In the genomic region with DNA sequence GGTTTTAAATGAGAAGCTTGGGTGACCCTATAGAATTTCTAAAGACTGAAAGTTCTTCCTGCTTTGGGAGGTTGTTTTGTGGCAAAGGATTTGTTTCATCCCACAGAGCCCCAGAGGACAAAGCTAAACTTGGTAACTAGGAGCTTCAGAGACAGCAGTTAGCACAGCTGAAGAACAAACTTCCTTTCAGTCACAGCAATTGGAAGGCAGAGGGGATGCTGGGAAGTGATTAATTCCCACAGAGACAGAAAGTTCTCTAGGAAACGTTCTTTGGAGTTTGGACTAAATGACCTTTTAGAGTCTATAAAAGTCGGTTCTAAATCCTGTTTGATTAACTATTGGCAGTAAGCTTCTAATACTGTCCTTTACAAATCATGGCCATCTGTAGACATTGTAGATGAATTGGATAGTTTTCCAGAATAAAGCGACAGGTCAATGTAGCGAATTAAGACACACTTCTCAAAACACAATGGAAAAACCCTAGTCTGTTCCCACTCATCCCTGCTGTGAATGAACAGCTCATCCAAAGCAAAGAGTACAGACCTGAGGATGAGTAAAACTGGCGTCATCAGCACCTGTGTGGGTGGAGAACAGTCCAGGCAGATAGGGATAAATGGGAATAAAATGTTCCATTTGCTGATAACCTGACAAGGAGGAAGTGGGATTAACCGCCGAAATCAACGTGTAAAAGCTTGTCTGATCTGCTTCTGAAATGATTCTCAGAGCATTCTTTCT, we compare ENCODE assay signal across 15 mouse cellular contexts. TPM values are rescaled to one million over a fixed set of nuclear protein-coding genes. Genes with fewer than 3 reads are reported as not detected.
A peak's percentile ranks its signal among the peaks of the same experiment; 100 is the strongest.
DNase-seq lines count a peak whose midpoint lies in the region; ATAC-seq and TF ChIP-seq lines count a peak whose summit lies in the region.
"Had no signal": no experiment of that assay in that cellular context is flagged by ENCODE, and none has a peak within 500 bp of the region (broad histone marks: within the 10 kb centered on the region; RNA-seq: fewer than 3 reads in every experiment).

No protein-coding gene starts in this region.

- H3K4me2 ChIP-seq in stomach, postnatal 0 days (replicated peaks; ENCODE audit: low read depth), result no peak overlapping the region
- H3K4me2 ChIP-seq: hindbrain, embryonic 12.5 days; midbrain, embryonic 12.5 days had no signal

- no peak overlapping the region for H3K4me3 ChIP-seq in left cerebral cortex, adult 2 months
- no peak overlapping the region for H3K4me3 ChIP-seq in stomach, postnatal 0 days (ENCODE audit: low read depth, low read length)
- H3K4me3 ChIP-seq: hindbrain, embryonic 12.5 days; midbrain, embryonic 12.5 days had no signal

- no peaks in the 10 kb centered on the region for H3K27me3 ChIP-seq in stomach, postnatal 0 days (ENCODE audit: control insufficient read depth, insufficient read depth, low read length)
- H3K27me3 ChIP-seq: hindbrain, embryonic 12.5 days; midbrain, embryonic 12.5 days had no signal

- H3K27ac ChIP-seq in left cerebral cortex, adult 2 months, result peak overlapping the region; percentile 74
- H3K27ac ChIP-seq in stomach, postnatal 0 days (replicated peaks), result no peak overlapping the region
- H3K27ac ChIP-seq: hindbrain, embryonic 12.5 days; midbrain, embryonic 12.5 days had no signal

- ATAC-seq in stomach, postnatal 0 days (ENCODE audit: low FRiP score, low TSS enrichment), result no peak
- ATAC-seq: liver, postnatal 0 days had no signal

- TF ChIP-seq CTCF in left cerebral cortex, adult 2 months (IDR thresholded peaks at IDR 0.05), result no peak
- no peak for TF ChIP-seq CTCF in stomach, postnatal 0 days (IDR thresholded peaks at IDR 0.05; ENCODE audit: low read depth)

- no peaks in the 10 kb centered on the region for H3K4me1 ChIP-seq in stomach, postnatal 0 days (replicated peaks; ENCODE audit: control insufficient read depth, insufficient read depth)
- H3K4me1 ChIP-seq: hindbrain, embryonic 12.5 days had no signal

- no peaks in the 10 kb centered on the region for H3K9me3 ChIP-seq in stomach, postnatal 0 days (ENCODE audit: control insufficient read depth, low read length)
- H3K9me3 ChIP-seq: hindbrain, embryonic 12.5 days; midbrain, embryonic 12.5 days had no signal

- no peak for TF ChIP-seq EP300 in stomach, postnatal 0 days (optimal IDR thresholded peaks at IDR 0.05)

- no peaks in the 10 kb centered on the region for H3K36me3 ChIP-seq in stomach, postnatal 0 days (ENCODE audit: control insufficient read depth, insufficient read depth, low read length)
- H3K36me3 ChIP-seq: hindbrain, embryonic 12.5 days; midbrain, embryonic 12.5 days had no signal

- peak; percentile 26 for DNase-seq in heart, adult 8-10 months (ENCODE audit: low spot score)
- DNase-seq in heart, postnatal 36 days, result no peak
- peak; percentile 50 to 69 for DNase-seq in left cerebral cortex, adult 2 months (ENCODE audit: extremely low spot score in 1 of 2, low spot score in 2 of 2)
- DNase-seq in left cerebral cortex, postnatal 10 days (ENCODE audit: extremely low spot score in 1 of 2, low spot score in 2 of 2), result no peak
- peak; percentile 95 for DNase-seq in brain, adult 2 months (ENCODE audit: low read depth, low spot score)
- peak; percentile 69 for DNase-seq in layer of hippocampus, adult 9-11 months
- DNase-seq in stomach, postnatal 0 days (ENCODE audit: low spot score), result no peak
- DNase-seq: adrenal gland, adult 8-10 months; kidney, adult 11 months; liver, postnatal 0 days; lung, postnatal 4 days had no signal

- intact Hi-C loops in heart, postnatal 36 days (cut with DNase I), result no loop called here
- intact Hi-C loops in left cerebral cortex, adult 2 months (cut with DNase I), result loop anchor here (1.0 kb wide), 1 partner anchor 24 kb away; no protein-coding TSS in a partner anchor
- intact Hi-C loops in left cerebral cortex, postnatal 10 days (cut with DNase I), result no loop called here

- no peak overlapping the region for H3K9ac ChIP-seq in stomach, postnatal 0 days (ENCODE audit: low read length)
- H3K9ac ChIP-seq: hindbrain, embryonic 12.5 days; liver, postnatal 0 days; midbrain, embryonic 12.5 days had no signal

- 62% methylated on average over 8 of the region's 8 CpGs for WGBS in stomach, postnatal 0 days

RNA-seq across cellular contexts. Expression of a gene that starts 58.6 kb away (rescaled TPM):
- 100 to 1,000 TPM; 257 to 289 (median 273) TPM for total RNA-seq in heart, adult 8-10 months (2022)
- 100 to 1,000 TPM; 267 to 294 TPM for total RNA-seq in heart, postnatal 36 days (2021)
- total RNA-seq in left cerebral cortex, adult 2 months (2021), result 1,000 to 10,000 TPM; 1,948 to 2,026 TPM
- 1,000 to 10,000 TPM; 1,698 to 1,832 TPM for total RNA-seq in left cerebral cortex, postnatal 10 days (2021)
- polyA plus RNA-seq in stomach, postnatal 0 days (2015; fragmentation: Nextera tagmentation; extraction: Ambion mirVana), result 133 and 175 TPM in 2 replicates
- total RNA-seq: granulocyte monocyte progenitor cell, adult 5-6 weeks; MEL had no signal

Comparison
In these comparisons a context has a peak if more than half of its experiments do, and no peak if none do; other contexts are left out.
1. DNase-seq: peak in heart, adult 8-10 months (single experiment), left cerebral cortex, adult 2 months (2 of 2), brain, adult 2 months (single experiment) and layer of hippocampus, adult 9-11 months (single experiment); none in heart, postnatal 36 days (0 of 2), left cerebral cortex, postnatal 10 days (0 of 2) and stomach, postnatal 0 days (single experiment).
2. RNA of a gene that starts 58.6 kb away (total RNA-seq): 1,948 to 2,026 TPM in left cerebral cortex, adult 2 months and 1,698 to 1,832 TPM in left cerebral cortex, postnatal 10 days; 267 to 294 TPM in heart, postnatal 36 days and 257 to 289 TPM in heart, adult 8-10 months; every median in the first group is over 4 times any median in the second.